Mouse (Mus musculus) small intestine, adult 2 months (tissue): Measurements from ENCODE around the gene Bmp6.

ENCODE experiments used
- CTCF ChIP-seq: fragments of 200-500 bp; IDR thresholded peaks from 2 replicates; pipeline ENCODE4 v1.5.1; 2012; ENCODE audit warnings: low read depth, mild to moderate bottlenecking, control low read depth, inconsistent platforms, low read length, moderate library complexity, mixed read lengths; ENCODE audit not compliant: insufficient replicate concordance, insufficient read length; ENCODE audit errors: extremely low read depth
- POLR2A ChIP-seq: fragments of 200-500 bp; IDR thresholded peaks from 2 replicates; pipeline ENCODE4 v1.6.1; 2012; ENCODE audit warnings: low read depth, mild to moderate bottlenecking, control low read depth, inconsistent platforms, low read length, moderate library complexity

DNA sequence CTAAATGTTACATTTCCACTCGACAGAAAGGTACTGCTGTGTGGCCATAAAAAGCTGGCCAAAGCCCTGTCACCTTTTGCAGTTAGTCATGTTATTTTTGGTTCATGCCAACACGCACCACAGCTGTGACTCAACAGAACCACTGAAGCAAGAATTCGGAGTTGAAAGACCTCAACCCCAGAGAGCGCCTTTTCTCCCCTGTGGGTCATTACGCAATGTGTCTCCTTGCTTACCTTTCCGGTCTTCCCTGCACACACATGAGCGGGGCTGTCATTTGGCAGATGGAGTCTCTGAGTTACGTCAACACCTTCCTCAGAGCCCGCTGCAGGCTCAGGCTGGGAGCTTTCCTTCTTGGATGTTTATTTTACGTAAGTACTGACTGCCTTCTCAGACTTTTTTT is 24.6 kb upstream of the Bmp6 start:
- TF ChIP-seq POLR2A (no peak), CTCF (no peak)
